Mouse (Mus musculus) intestine, embryonic 14.5 days (tissue): ENCODE results near the gene Plin5. TPM values are rescaled to one million over a fixed set of nuclear protein-coding genes. Genes with fewer than 3 reads are reported as not detected.

ENCODE experiments used
- ATAC-seq: fragments of 200-750 bp; cut with Nextera tagmentation; replicated peaks from 2 replicates; pipeline ENCODE4 v1.8.0; 2017; ENCODE audit warnings: low read depth, moderate number of reproducible peaks, moderate TSS enrichment, moderate library complexity; ENCODE audit not compliant: low FRiP score, low TSS enrichment
- DNase-seq: peaks from one replicate; pipeline ENCODE4 v3.0.0-alpha.2; 2018; ENCODE audit warnings: low spot score
- H3K27ac ChIP-seq: fragments of 300-500 bp; sonication (generic); 2 replicates; pipeline ENCODE4 v1.5.1; 2014; ENCODE audit warnings: low read depth, mild to moderate bottlenecking, control low read depth
- H3K27me3 ChIP-seq: fragments of 300-500 bp; sonication (generic); replicated peaks from 2 replicates; pipeline ENCODE4 v1.6.1; 2014; ENCODE audit warnings: low read length, control low read depth; ENCODE audit not compliant: control insufficient read depth, insufficient read depth
- H3K36me3 ChIP-seq: fragments of 300-500 bp; sonication (generic); 2 replicates; pipeline ENCODE4 v1.6.1; 2014; ENCODE audit warnings: low read length, control low read depth; ENCODE audit not compliant: control insufficient read depth, insufficient read depth
- H3K4me1 ChIP-seq: fragments of 300-500 bp; sonication (generic); replicated peaks from 2 replicates; pipeline ENCODE4 v1.6.1; 2014; ENCODE audit warnings: low read length, control low read depth, mixed read lengths; ENCODE audit not compliant: control insufficient read depth, insufficient read depth
- H3K4me2 ChIP-seq: fragments of 300-500 bp; sonication (generic); 2 replicates; pipeline ENCODE4 v1.6.1; 2014; ENCODE audit warnings: low read length
- H3K4me3 ChIP-seq: fragments of 300-500 bp; sonication (generic); 2 replicates; pipeline ENCODE4 v1.5.1; 2014; ENCODE audit warnings: low read depth, low read length, control low read depth, mixed read lengths
- H3K9ac ChIP-seq: fragments of 300-500 bp; sonication (generic); 2 replicates; pipeline ENCODE4 v1.6.1; 2014; ENCODE audit warnings: mild to moderate bottlenecking, low read length
- H3K9me3 ChIP-seq: fragments of 300-500 bp; sonication (generic); 2 replicates; pipeline ENCODE4 v1.6.1; 2016; ENCODE audit warnings: low read length, control low read depth; ENCODE audit not compliant: control insufficient read depth
- whole genome bisulfite sequencing: fragments of 180-500 bp; shearing (Covaris S2); extraction: QIAGEN DNeasy Blood & Tissue Kit; methylation state at CpG from one replicate; pipeline ENCODE4 v1.1.7; 2014; 5-methylcytosine and 5-hydroxymethylcytosine counted together
- polyA plus RNA-seq: library from polyadenylated mRNA; unstranded; fragments of >200 nt; fragmentation: Nextera tagmentation; extraction: Ambion mirVana; gene quantifications from 2 replicates; pipeline ENCODE4 v1.2.1, GENCODE M21; 2014

The Plin5 gene
- polyA plus RNA-seq, 1 experiment from 2014 or later: 0.58 TPM

GRCm38 (mm10) chr17:56126175-56126574 is 8.8 kb upstream of the Plin5 start:
- no peak for DNase-seq
- no peaks in the 10 kb centered on the region; the same call in 1 of the 2 replicates for H3K4me1 ChIP-seq
- no peak overlapping the region for H3K27ac ChIP-seq
- 73% methylated on average over 11 of the region's 11 CpGs for WGBS
- peaks cover 30% of the 10 kb centered on the region for H3K27me3 ChIP-seq
- H3K9me3 ChIP-seq: peaks cover 11% of the 10 kb centered on the region
- H3K9ac ChIP-seq: no peak overlapping the region
- no peaks in the 10 kb centered on the region for H3K36me3 ChIP-seq
- H3K4me3 ChIP-seq: no peak overlapping the region
- no peak overlapping the region for H3K4me2 ChIP-seq
- ATAC-seq: no peak

- DNase-seq: no peak
- ATAC-seq: no peak
- H3K27ac ChIP-seq: no peak overlapping the region
- H3K36me3 ChIP-seq: no peaks in the 10 kb centered on the region
- H3K9me3 ChIP-seq: peaks cover 11% of the 10 kb centered on the region
- no peaks in the 10 kb centered on the region; the same call in 1 of the 2 replicates for H3K4me1 ChIP-seq
- peaks cover 39% of the 10 kb centered on the region for H3K27me3 ChIP-seq
- no peak overlapping the region for H3K9ac ChIP-seq
- no peak overlapping the region for H3K4me3 ChIP-seq
- WGBS: 87% methylated on average over 4 of the region's 4 CpGs
- H3K4me2 ChIP-seq: no peak overlapping the region
Observed at GRCm38 (mm10) chr17:56125276-56125630, 7.9 kb upstream of the Plin5 start.

DNA sequence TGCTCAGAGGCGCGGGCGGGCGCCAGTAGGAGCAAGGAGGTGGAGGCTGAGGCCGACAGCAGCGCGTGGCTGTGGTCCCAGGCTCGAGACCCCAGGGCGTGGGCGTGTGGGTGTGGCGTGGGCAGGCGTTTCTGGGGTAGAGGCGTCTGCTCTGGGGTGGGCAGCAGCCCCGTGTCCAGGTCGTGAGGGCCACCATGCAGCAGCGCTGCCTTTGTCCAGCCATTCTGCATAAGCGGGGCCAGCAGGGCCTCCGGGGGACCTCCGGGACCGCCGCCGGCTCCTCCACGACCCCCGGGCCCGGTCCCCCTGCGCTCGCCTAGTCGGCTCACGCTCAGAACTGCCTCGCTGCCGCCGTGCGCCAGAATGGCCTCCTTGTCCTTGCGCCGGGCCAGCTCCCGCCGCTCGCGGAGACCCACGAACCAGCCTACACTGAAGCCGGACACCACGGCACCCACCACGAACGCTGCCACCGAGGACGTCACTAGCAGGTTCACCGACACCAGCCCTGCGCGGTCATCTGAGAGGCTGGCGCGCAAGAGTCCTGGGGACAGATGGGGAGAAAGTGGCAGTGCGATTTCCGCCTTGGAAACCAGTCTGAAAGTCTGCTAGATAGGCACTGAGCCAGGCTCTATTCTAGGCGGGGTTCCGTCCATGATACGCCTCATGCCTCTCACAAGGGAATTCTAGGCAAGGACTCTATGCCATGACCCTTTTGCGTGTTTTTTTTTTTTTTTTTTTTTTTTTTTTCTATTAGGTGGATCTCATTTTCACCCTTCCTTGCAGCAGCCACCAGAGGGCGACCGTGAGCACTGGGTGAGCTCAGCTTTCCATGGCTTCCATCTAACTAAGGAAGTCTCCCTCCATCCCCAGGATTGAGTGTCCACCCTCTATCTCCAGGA is 7.2 kb upstream of the Plin5 start:
- Histone ChIP-seq H3K9ac (peak overlapping the region; percentile 29), H3K36me3 (no peaks in the 10 kb centered on the region), H3K4me3 (peak overlapping the region; percentile 28), H3K27me3 (peaks cover 45% of the 10 kb centered on the region), H3K4me1 (no peaks in the 10 kb centered on the region; the same call in none of the 2 replicates), H3K9me3 (peaks cover 11% of the 10 kb centered on the region), H3K27ac (no peak overlapping the region), H3K4me2 (peak overlapping the region; percentile 58)
- ATAC-seq (no peak), DNase-seq (peak; percentile 77)
- WGBS: 6% methylated on average over 53 of the region's 59 CpGs

DNA sequence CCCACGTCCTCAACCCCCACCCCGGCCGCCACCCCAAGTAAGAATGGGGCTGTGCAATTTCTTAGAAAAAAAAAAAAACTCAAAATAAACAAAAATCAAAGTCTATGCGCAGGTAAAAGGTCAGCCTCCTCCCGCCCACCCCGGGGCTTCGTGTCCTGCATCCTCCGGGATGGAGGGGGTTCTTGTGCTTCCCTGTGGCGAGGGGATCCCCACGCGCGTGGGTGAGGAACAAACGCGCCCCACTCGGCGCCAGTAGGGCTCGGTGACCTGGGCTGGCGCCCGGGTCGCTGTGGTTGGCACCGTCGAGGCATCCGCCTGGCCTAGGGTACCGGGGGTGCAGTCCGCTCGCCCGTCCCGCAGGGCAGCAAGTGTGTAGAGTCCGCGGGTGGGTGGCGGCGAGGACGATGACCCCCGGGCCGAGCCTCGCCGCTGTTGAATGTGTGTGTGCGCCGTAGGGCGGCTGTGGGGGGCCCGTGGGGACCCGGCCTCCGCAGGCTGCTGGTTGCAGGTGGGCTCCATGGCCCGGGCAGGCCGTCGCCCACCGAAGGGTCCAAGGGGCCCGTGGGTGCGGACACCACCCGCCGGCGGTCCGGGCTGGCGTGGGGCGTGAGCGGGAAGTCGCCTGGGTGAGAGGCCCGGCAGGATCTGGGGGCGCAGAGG is 6.4 kb upstream of the Plin5 start:
- Histone ChIP-seq H3K36me3 (no peaks in the 10 kb centered on the region), H3K4me1 (no peaks in the 10 kb centered on the region; the same call in none of the 2 replicates), H3K9ac (peak overlapping the region; percentile 29), H3K27me3 (peaks cover 53% of the 10 kb centered on the region), H3K27ac (no peak overlapping the region), H3K4me2 (peak overlapping the region; percentile 58), H3K9me3 (peaks cover 11% of the 10 kb centered on the region), H3K4me3 (peak overlapping the region; percentile 28)
- peak; percentile 52 for DNase-seq
- ATAC-seq: 0 out of 2 replicates have a peak, but pooled peaks have one; percentile 14
- WGBS: 39% methylated on average over 59 of the region's 59 CpGs

DNA sequence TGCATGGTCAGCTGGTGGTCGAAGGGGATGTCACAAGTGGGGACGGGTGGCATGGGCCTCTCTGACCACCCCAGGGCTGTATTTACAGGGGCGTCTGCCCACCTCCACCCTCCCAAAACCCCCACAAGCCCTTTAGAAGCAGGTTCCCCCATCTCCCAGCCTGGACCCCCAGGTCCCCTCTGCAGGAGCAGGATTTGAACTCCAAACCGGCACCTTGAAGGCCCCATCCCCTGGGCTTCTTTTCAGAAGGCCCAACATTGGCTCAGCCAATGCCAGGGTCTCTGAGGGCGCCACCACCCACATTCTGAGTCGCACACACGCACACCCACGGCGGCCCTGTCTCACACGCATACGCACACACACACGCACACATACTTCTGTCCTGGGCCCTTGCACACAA is 5.8 kb upstream of the Plin5 start:
- Histone ChIP-seq H3K9me3 (peaks cover 11% of the 10 kb centered on the region), H3K27ac (no peak overlapping the region), H3K4me1 (no peaks in the 10 kb centered on the region; the same call in none of the 2 replicates), H3K9ac (no peak overlapping the region), H3K4me3 (no peak overlapping the region), H3K4me2 (no peak overlapping the region), H3K27me3 (peaks cover 60% of the 10 kb centered on the region), H3K36me3 (no peaks in the 10 kb centered on the region)
- ATAC-seq (no peak), DNase-seq (no peak)
- WGBS: 89% methylated on average over 12 of the region's 12 CpGs

GRCm38 (mm10) chr17:56121826-56122225 is 4.4 kb upstream of the Plin5 start, which contains the start of gene Lrg1:
Gene Lrg1 (minus strand): TSS chr17:56122001.
- DNase-seq (no peak), ATAC-seq (no peak)
- no peak within 1 kb of the TSS for H3K27ac ChIP-seq
- no peaks in the 10 kb centered on the region for H3K36me3 ChIP-seq
- no peak within 1 kb of the TSS for H3K4me3 ChIP-seq
- peaks cover 11% of the 10 kb centered on the region for H3K9me3 ChIP-seq
- no peak within 1 kb of the TSS for H3K9ac ChIP-seq
- no peaks in the 10 kb centered on the region; the same call in none of the 2 replicates for H3K4me1 ChIP-seq
- WGBS: 59% methylated on average over 2 of the region's 2 CpGs
- peaks cover 61% of the 10 kb centered on the region for H3K27me3 ChIP-seq
- no peak within 1 kb of the TSS for H3K4me2 ChIP-seq

- no peaks in the 10 kb centered on the region for H3K36me3 ChIP-seq
- ATAC-seq (no peak), DNase-seq (peak; percentile 64)
- H3K27me3 ChIP-seq: peaks cover 60% of the 10 kb centered on the region
- no peaks in the 10 kb centered on the region; the same call in none of the 2 replicates for H3K4me1 ChIP-seq
- no peak overlapping the region for H3K9ac ChIP-seq
- no peak overlapping the region for H3K27ac ChIP-seq
- WGBS: 4% methylated on average over 66 of the region's 66 CpGs
- peak overlapping the region; percentile 28; the same call in 1 of the 2 replicates for H3K4me2 ChIP-seq
- peak overlapping the region; percentile 6; the same call in 1 of the 2 replicates for H3K4me3 ChIP-seq
- H3K9me3 ChIP-seq: peaks cover 11% of the 10 kb centered on the region
Observed at GRCm38 (mm10) chr17:56119981-56120880, 2.8 kb upstream of the Plin5 start.

GRCm38 (mm10) chr17:56119431-56119830 is 2.0 kb upstream of the Plin5 start:
- 0 out of 2 replicates have a peak overlapping the region, but pooled peaks have one; percentile 28 for H3K4me2 ChIP-seq
- H3K27me3 ChIP-seq: peaks cover 58% of the 10 kb centered on the region
- DNase-seq (peak; percentile 50), ATAC-seq (no peak)
- no peak overlapping the region for H3K9ac ChIP-seq
- WGBS: 35% methylated on average over 12 of the region's 12 CpGs
- H3K9me3 ChIP-seq: peaks cover 11% of the 10 kb centered on the region
- H3K4me3 ChIP-seq: no peak overlapping the region; the same call in 1 of the 2 replicates
- no peaks in the 10 kb centered on the region for H3K36me3 ChIP-seq
- H3K4me1 ChIP-seq: no peaks in the 10 kb centered on the region; the same call in none of the 2 replicates
- no peak overlapping the region for H3K27ac ChIP-seq
